Mouse (Mus musculus): ENCODE measurements around the gene Plcl1. TPM values are rescaled to one million over a fixed set of nuclear protein-coding genes. Genes with fewer than 3 reads are reported as not detected.

Plcl1 gene
- polyA plus RNA-seq, 1 experiment = 0.89 TPM

DNA sequence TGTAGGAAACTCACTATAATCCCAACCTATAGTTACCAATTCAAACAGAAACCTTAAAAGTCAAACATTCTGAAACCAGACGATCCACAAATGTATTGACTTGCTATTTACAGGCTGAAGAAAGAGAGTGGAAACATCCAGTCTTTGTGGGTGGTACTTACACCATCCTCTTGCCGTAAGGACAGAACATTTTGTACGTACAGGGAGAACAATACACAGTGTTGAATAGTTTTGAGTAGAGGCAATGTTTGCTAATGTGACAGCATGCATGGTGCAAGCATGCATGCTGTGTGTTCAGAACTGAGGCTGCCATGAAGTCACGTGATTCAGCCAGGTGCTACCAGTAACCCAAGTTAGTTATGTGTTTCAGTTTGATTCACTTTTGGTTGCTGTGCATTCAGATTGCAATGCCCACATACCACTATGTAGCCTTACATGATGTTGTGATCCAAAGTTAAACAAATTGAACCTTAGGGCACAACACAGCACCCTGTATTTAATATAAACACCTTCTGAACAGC lies 311.6 kb downstream of the Plcl1 start:
- Histone ChIP-seq H3K27me3 (ENCODE audit: control insufficient read depth, insufficient read depth, insufficient read length) (no peaks in the 10 kb centered on the region), H3ac (ENCODE audit: control insufficient read depth, insufficient read length, low read depth) (no peak overlapping the region), H3K4me3 (ENCODE audit: insufficient read depth, poor library complexity, severe bottlenecking) (no peak overlapping the region), H3K79me3 (ENCODE audit: low read depth) (no peaks in the 10 kb centered on the region), H3K79me2 (ENCODE audit: control insufficient read depth, insufficient read depth) (no peaks in the 10 kb centered on the region), H3K36me3 (ENCODE audit: control insufficient read depth, insufficient read depth) (no peaks in the 10 kb centered on the region)
- TF ChIP-seq MYOG (IDR thresholded peaks at IDR 0.05; ENCODE audit: control insufficient read depth, extremely low read depth, insufficient read length) (no peak), MAX (IDR thresholded peaks at IDR 0.05) (no peak), MYOD1 (IDR thresholded peaks at IDR 0.05; ENCODE audit: control insufficient read depth, insufficient read length, low read depth) (no peak), FOSL1 (IDR thresholded peaks at IDR 0.05; ENCODE audit: insufficient read depth, low read length, poor library complexity, severe bottlenecking) (no peak), USF1 (IDR thresholded peaks at IDR 0.05; ENCODE audit: low read depth) (no peak), CEBPB (IDR thresholded peaks at IDR 0.05; ENCODE audit: low read depth) (no peak), CTCF (IDR thresholded peaks at IDR 0.05; ENCODE audit: control insufficient read depth, insufficient read depth, insufficient read length) (no peak)

DNA sequence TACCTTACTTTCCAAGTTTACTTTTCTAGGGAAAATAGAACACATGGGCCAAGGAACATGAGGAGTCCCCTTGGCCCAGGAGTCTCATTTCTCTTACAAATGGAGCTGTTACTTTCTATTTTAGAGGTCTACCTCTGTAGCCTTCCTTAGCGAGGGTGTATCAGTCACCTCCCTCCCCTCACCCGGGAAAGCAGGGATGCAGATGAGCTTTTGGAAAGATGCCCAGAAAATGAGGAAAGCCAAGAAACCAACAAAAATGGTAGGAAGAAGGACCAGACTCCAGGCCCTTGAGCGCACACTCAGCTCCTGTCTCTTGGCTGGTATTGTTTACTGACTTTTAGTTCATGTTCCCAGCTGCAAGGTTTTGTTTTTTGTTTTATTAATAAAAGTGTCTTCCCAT lies 319.7 kb downstream of the Plcl1 start:
- Histone ChIP-seq H3K4me3 (ENCODE audit: insufficient read depth, poor library complexity, severe bottlenecking) (no peak overlapping the region), H3K79me3 (ENCODE audit: low read depth) (no peaks in the 10 kb centered on the region), H3K79me2 (ENCODE audit: control insufficient read depth, insufficient read depth) (no peaks in the 10 kb centered on the region), H3K27me3 (ENCODE audit: control insufficient read depth, insufficient read depth, insufficient read length) (no peaks in the 10 kb centered on the region), H3ac (ENCODE audit: control insufficient read depth, insufficient read length, low read depth) (no peak overlapping the region), H3K36me3 (ENCODE audit: control insufficient read depth, insufficient read depth) (no peaks in the 10 kb centered on the region)
- no peak for TF ChIP-seq CTCF (IDR thresholded peaks at IDR 0.05; ENCODE audit: control insufficient read depth, insufficient read depth, insufficient read length)
- no peak for TF ChIP-seq MYOG (IDR thresholded peaks at IDR 0.05; ENCODE audit: control insufficient read depth, extremely low read depth, insufficient read length)
- TF ChIP-seq MYOD1 (IDR thresholded peaks at IDR 0.05; ENCODE audit: control insufficient read depth, insufficient read length, low read depth) = no peak
- TF ChIP-seq MAX (IDR thresholded peaks at IDR 0.05) = no peak
- TF ChIP-seq CEBPB (IDR thresholded peaks at IDR 0.05; ENCODE audit: low read depth) = no peak
- no peak for TF ChIP-seq USF1 (IDR thresholded peaks at IDR 0.05; ENCODE audit: low read depth)
- TF ChIP-seq FOSL1 (IDR thresholded peaks at IDR 0.05; ENCODE audit: insufficient read depth, low read length, poor library complexity, severe bottlenecking) = no peak

DNA sequence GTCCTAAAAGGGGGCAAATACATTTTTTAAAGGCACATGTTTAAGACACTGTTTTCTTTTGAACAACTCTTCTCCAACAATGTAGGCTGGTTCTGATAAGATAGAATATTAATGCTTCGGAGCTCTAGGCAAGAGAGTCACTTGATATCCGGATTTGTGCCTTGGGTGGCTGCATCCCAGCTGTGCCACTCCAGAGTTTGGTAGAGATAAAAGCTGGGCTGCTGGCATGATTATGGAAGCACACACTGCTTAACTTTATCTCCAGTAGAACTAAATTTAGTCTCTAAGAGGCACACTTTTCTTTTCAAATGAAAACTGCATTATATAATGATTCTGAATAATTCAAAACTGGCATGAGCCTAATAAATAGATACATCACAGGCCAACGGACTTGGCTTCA lies 323.6 kb downstream of the Plcl1 start:
- Histone ChIP-seq H3K79me2 (ENCODE audit: control insufficient read depth, insufficient read depth) (no peaks in the 10 kb centered on the region), H3K79me3 (ENCODE audit: low read depth) (no peaks in the 10 kb centered on the region), H3K27me3 (ENCODE audit: control insufficient read depth, insufficient read depth, insufficient read length) (no peaks in the 10 kb centered on the region), H3K36me3 (ENCODE audit: control insufficient read depth, insufficient read depth) (no peaks in the 10 kb centered on the region), H3K4me3 (ENCODE audit: insufficient read depth, poor library complexity, severe bottlenecking) (no peak overlapping the region), H3ac (ENCODE audit: control insufficient read depth, insufficient read length, low read depth) (no peak overlapping the region)
- TF ChIP-seq MYOD1 (IDR thresholded peaks at IDR 0.05; ENCODE audit: control insufficient read depth, insufficient read length, low read depth) (no peak), USF1 (IDR thresholded peaks at IDR 0.05; ENCODE audit: low read depth) (no peak), MYOG (IDR thresholded peaks at IDR 0.05; ENCODE audit: control insufficient read depth, extremely low read depth, insufficient read length) (no peak), FOSL1 (IDR thresholded peaks at IDR 0.05; ENCODE audit: insufficient read depth, low read length, poor library complexity, severe bottlenecking) (no peak), MAX (IDR thresholded peaks at IDR 0.05) (no peak), CEBPB (IDR thresholded peaks at IDR 0.05; ENCODE audit: low read depth) (no peak), CTCF (IDR thresholded peaks at IDR 0.05; ENCODE audit: control insufficient read depth, insufficient read depth, insufficient read length) (no peak)

DNA sequence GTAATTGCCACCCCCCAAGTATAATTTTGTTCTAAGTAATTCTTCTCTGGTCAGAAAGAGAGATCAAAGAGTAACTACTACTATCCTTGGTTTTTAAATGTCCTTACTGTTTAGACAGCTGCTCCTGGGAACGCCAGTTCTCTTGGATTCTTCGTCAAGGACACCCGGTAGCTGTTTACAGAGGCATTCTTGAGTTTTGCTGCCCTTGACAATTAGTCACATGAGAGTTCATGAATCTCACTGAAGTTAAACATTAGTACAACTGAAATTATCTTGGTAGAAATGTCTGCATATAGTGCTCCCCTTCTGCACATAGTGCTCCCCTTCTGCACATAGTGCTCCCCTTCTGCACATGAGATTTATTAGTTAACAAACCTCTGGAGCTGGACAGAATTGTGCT lies 327.2 kb downstream of the Plcl1 start:
- no peaks in the 10 kb centered on the region for H3K36me3 ChIP-seq (ENCODE audit: control insufficient read depth, insufficient read depth)
- no peaks in the 10 kb centered on the region for H3K27me3 ChIP-seq (ENCODE audit: control insufficient read depth, insufficient read depth, insufficient read length)
- TF ChIP-seq MAX (IDR thresholded peaks at IDR 0.05) = no peak
- no peak for TF ChIP-seq MYOG (IDR thresholded peaks at IDR 0.05; ENCODE audit: control insufficient read depth, extremely low read depth, insufficient read length)
- no peak for TF ChIP-seq CTCF (IDR thresholded peaks at IDR 0.05; ENCODE audit: control insufficient read depth, insufficient read depth, insufficient read length)
- no peak for TF ChIP-seq USF1 (IDR thresholded peaks at IDR 0.05; ENCODE audit: low read depth)
- no peak for TF ChIP-seq FOSL1 (IDR thresholded peaks at IDR 0.05; ENCODE audit: insufficient read depth, low read length, poor library complexity, severe bottlenecking)
- TF ChIP-seq CEBPB (IDR thresholded peaks at IDR 0.05; ENCODE audit: low read depth) = no peak
- no peak for TF ChIP-seq MYOD1 (IDR thresholded peaks at IDR 0.05; ENCODE audit: control insufficient read depth, insufficient read length, low read depth)
- H3K79me3 ChIP-seq (ENCODE audit: low read depth) = no peaks in the 10 kb centered on the region
- no peak overlapping the region for H3K4me3 ChIP-seq (ENCODE audit: insufficient read depth, poor library complexity, severe bottlenecking)
- no peaks in the 10 kb centered on the region for H3K79me2 ChIP-seq (ENCODE audit: control insufficient read depth, insufficient read depth)
- no peak overlapping the region for H3ac ChIP-seq (ENCODE audit: control insufficient read depth, insufficient read length, low read depth)

DNA sequence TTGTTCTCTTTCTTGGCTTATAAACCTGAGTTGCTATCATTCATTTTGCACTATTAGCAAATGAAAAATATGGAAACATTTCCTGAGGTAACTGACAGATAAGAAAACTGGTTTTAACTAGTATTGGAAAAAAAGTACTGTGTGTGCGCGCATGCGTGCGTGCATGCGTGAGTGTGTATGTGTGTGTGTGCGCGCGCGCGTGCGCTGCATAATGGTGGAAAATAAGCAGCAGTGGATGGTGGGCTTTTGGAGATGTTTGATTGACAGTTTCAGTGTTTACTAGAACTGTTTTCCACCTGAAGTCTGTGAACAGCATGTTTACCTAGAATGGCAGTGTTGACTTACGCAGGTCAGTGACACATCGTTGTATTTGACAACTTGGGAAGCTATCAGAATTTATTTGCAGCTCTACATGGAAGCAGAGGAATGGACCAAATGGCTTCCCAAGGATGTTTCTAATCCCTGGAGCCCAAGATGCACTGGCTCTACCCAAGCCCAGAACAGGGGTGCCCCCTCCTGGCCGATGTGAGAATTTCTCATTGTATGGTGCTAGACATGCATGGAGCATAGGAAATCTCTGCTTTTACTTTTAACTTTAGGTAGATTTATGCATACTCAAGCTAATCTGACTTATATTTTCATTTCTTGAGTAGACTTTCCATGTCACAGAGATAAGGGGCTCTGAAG lies 330.5 kb downstream of the Plcl1 start:
- Histone ChIP-seq H3K4me3 (ENCODE audit: insufficient read depth, poor library complexity, severe bottlenecking) (no peak overlapping the region), H3K79me2 (ENCODE audit: control insufficient read depth, insufficient read depth) (no peaks in the 10 kb centered on the region), H3K79me3 (ENCODE audit: low read depth) (no peaks in the 10 kb centered on the region), H3ac (ENCODE audit: control insufficient read depth, insufficient read length, low read depth) (no peak overlapping the region), H3K27me3 (ENCODE audit: control insufficient read depth, insufficient read depth, insufficient read length) (no peaks in the 10 kb centered on the region), H3K36me3 (ENCODE audit: control insufficient read depth, insufficient read depth) (no peaks in the 10 kb centered on the region)
- TF ChIP-seq CEBPB (IDR thresholded peaks at IDR 0.05; ENCODE audit: low read depth) = no peak
- TF ChIP-seq CTCF (IDR thresholded peaks at IDR 0.05; ENCODE audit: control insufficient read depth, insufficient read depth, insufficient read length) = peak; percentile 59
